Mouse (Mus musculus) gonadal fat pad, adult 2 months (tissue): ENCODE measurements around the gene Gm20388. TPM values are rescaled to one million over a fixed set of nuclear protein-coding genes. Genes with fewer than 3 reads are reported as not detected.

Experiments used
- DNase-seq: peaks from one replicate; pipeline ENCODE4 v3.0.0-alpha.2; 2012; ENCODE audit warnings: low read depth
- polyA plus RNA-seq: library from polyadenylated mRNA; depleted of rRNA; stranded (reverse); fragments of >200 nt; gene quantifications from 2 replicates; pipeline ENCODE4 v1.2.3, GENCODE M21; 2012

The Gm20388 gene
- polyA plus RNA-seq, 1 experiment = 119 TPM

- peak; percentile 33 for DNase-seq
Observed at GRCm38 (mm10) chr8:120227891-120228591, 317.4 kb downstream of the Gm20388 start, which contains the start of gene Gse1. Gse1 (plus strand) TSS chr8:120228456.

GRCm38 (mm10) chr8:120228781-120229573, 318.3 kb downstream of the Gm20388 start:
- DNase-seq = no peak

- no peak for DNase-seq
Observed at GRCm38 (mm10) chr8:120229574-120229916, 318.9 kb downstream of the Gm20388 start.

- DNase-seq = no peak
Observed at GRCm38 (mm10) chr8:120230081-120230480, 319.4 kb downstream of the Gm20388 start.

- DNase-seq = no peak
Observed at GRCm38 (mm10) chr8:120230715-120231614, 320.3 kb downstream of the Gm20388 start.

- DNase-seq = no peak
Observed at GRCm38 (mm10) chr8:120231870-120232269, 321.2 kb downstream of the Gm20388 start.

GRCm38 (mm10) chr8:120232398-120232797, 321.8 kb downstream of the Gm20388 start:
- no peak for DNase-seq

- DNase-seq = no peak
Observed at GRCm38 (mm10) chr8:120232913-120233312, 322.3 kb downstream of the Gm20388 start.

- DNase-seq = no peak
Observed at GRCm38 (mm10) chr8:120234457-120234856, 323.8 kb downstream of the Gm20388 start.

- DNase-seq = no peak
Observed at GRCm38 (mm10) chr8:120234866-120235265, 324.2 kb downstream of the Gm20388 start.

- DNase-seq = no peak
Observed at GRCm38 (mm10) chr8:120243222-120243621, 332.6 kb downstream of the Gm20388 start.

- DNase-seq = no peak
Observed at GRCm38 (mm10) chr8:120243916-120244451, 333.3 kb downstream of the Gm20388 start.

GRCm38 (mm10) chr8:120244553-120244952, 333.9 kb downstream of the Gm20388 start:
- DNase-seq = no peak

- no peak for DNase-seq
Observed at GRCm38 (mm10) chr8:120247618-120248017, 337.0 kb downstream of the Gm20388 start.

- no peak for DNase-seq
Observed at GRCm38 (mm10) chr8:120248031-120248430, 337.4 kb downstream of the Gm20388 start.

GRCm38 (mm10) chr8:120248451-120248850, 337.8 kb downstream of the Gm20388 start:
- DNase-seq = no peak

GRCm38 (mm10) chr8:120249800-120250336, 339.2 kb downstream of the Gm20388 start:
- no peak for DNase-seq

GRCm38 (mm10) chr8:120250750-120251410, 340.2 kb downstream of the Gm20388 start:
- DNase-seq = no peak

GRCm38 (mm10) chr8:120251411-120252035, 340.9 kb downstream of the Gm20388 start:
- no peak for DNase-seq

- no peak for DNase-seq
Observed at GRCm38 (mm10) chr8:120253626-120254025, 343.0 kb downstream of the Gm20388 start.
